Mouse (Mus musculus): ENCODE data around the gene Golga4.

Gene Golga4

DNA sequence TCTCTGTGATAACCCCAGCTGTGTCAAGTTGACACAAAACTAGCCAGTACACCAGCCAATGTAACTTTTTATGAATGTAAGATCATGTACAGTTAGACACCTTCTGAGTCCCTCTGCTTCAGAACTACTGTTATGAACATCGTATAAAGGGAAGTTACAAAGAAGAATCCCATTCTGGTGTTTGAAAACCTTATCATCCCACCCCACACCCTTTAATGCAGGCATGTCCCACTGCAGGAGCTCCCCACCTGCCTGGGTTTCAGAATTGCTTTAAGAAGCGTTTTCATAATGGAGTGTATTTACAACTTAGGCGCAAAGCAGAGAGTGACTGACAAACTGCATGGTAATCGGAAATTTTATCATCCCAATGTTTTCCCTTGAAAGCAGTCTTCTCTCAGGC, 14.9 kb upstream of the Golga4 start:
- no peak for DNase-seq

DNA sequence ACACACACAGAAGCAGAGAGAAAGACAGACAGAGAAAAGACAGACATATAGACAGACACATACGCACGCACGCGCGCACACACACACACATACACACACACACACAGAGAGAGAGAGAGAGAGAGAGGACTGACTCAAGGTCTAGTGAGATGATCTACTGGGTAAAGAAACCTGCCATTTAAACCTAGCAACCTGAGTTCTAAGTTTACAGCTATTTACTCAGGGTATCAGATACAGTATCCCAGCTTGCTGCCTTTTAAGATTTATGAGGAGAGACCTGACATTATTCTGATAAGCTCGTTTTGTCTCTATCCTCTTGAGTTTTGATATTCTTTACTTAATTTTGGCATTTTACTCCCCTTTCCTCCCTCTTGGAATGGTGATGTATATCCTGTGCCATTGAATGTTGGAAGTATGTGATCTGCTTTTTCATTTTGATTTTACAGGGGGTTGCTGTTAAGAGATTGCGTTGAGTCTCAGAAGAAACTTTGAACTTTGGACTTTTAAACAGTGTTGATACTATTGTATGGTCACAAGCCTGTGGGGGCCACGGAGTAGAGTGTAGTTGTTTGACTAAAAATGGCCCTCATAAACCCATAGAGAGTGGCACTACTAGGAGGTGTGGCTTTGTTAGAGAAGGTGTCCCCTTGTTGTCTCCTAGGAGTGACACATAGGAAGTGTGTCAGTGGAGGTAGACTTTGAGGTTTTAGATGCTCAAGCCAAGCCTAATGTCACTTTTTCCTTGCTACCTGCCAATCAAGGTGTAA, 13.0 kb upstream of the Golga4 start:
- no peak for DNase-seq

DNA sequence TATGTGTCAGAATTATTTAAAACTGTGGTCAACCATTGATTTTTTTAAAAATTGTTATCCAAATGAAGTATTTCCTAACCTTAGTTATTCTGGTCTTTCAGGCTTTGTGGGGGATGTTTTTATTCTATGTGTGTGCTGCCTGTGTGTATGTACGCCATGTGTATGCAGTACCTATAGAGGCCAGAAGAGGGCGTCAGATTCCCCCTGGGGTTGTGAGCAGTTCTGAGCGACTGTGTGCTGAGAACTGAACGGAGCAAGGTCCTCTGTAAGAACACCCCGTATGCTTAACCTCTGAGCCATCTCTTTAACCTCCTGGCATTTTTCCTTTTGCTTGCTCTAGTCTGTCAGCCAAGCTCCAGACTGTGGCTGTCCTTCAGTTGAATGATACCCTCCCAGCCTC, 12.0 kb upstream of the Golga4 start:
- no peak for DNase-seq

DNA sequence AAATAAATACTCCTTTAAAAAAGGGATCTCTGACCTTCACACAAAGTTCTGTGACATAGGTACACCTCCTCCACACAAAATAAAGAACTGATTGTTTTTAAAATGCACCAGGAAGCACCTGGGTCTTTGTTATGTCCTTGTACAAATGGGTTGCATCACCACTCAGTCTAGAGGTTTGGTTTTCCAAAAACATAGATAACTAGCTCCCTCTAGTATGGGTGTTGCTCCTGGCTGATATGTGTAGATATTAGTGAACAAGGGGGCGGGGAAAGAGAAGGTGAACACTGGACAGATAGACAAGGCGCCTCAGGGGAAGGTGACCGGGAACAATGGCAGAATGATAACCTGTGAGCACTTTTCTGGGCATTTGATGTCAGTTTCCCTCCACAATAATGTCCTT, 10.1 kb upstream of the Golga4 start:
- no peak for DNase-seq

DNA sequence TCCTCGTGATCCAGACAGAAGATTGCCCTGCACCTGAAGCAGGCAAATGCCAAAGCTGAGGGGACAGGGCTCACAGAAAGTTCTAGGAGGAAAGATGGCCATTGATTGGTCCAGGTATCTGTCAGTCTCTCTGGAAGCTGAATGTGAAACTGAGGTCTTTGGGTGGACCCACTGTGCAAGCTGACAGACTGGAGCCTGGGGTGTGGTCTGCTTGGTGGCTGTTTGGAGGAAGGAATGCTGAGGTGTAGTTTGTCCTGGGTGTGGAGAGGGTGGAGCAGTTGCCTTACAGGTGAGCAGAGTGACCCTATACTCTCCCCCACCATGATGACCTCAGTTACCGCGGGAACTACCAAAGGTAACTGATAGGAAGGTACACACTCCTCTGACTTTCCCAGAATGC, 9.1 kb upstream of the Golga4 start:
- no peak for DNase-seq

DNA sequence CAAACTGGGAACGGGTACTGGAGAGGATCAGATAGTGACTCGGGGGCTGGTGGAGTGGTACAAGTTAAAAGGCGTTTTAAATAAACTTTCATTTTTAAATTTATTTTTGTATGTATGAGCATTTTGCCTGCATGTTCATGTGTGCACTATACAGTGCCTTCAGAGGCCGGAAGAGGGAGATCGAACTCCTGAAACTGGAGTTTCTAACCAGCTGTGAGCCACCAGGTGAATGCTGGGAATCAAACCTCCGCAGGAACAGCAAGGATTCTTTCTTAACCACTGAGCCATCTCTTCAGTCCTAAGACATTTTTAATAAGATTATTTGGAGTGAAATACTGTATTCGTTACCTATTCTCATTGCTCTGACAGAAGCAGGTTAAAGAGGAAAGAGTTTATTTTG, 8.0 kb upstream of the Golga4 start:
- DNase-seq = no peak

DNA sequence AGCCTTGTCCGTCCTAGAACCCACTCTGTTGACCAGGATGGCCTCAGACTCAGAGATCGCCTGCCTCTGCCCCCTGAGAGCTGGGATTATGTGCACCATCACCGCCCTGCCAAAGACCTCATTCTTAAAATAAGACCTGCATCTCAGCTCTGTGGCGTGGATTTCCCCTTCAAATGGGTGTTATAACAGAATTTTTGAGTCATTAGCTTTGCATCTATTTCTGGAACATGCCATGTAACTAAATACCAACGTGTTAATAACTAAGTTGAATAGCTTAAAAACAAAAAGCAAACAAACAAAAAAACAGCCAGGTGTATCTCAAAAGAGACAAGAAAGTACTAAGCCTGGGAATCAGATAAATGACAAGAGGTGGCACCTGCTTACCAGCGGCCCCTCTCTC, 5.1 kb upstream of the Golga4 start:
- DNase-seq = no peak

DNA sequence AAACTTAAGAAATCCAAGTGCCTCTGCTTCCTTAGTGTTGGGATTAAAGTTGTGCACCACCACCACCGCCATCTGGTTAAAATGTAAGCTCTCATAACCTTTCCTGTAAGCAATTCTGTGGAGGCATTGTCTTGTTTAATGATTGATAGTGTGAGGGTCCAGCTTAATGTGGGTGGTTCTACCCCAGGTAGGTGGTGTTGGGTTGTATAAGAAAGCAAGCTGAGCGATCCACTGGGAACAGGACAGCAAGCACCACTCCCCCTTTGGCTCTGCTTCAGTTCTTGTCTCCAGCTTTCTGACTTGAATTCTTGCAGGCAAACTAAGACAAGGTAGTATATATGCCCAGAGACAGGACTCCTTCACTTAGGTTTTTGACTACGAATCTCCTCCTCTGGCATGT, 1.4 kb upstream of the Golga4 start:
- peak; percentile 54 for DNase-seq

DNA sequence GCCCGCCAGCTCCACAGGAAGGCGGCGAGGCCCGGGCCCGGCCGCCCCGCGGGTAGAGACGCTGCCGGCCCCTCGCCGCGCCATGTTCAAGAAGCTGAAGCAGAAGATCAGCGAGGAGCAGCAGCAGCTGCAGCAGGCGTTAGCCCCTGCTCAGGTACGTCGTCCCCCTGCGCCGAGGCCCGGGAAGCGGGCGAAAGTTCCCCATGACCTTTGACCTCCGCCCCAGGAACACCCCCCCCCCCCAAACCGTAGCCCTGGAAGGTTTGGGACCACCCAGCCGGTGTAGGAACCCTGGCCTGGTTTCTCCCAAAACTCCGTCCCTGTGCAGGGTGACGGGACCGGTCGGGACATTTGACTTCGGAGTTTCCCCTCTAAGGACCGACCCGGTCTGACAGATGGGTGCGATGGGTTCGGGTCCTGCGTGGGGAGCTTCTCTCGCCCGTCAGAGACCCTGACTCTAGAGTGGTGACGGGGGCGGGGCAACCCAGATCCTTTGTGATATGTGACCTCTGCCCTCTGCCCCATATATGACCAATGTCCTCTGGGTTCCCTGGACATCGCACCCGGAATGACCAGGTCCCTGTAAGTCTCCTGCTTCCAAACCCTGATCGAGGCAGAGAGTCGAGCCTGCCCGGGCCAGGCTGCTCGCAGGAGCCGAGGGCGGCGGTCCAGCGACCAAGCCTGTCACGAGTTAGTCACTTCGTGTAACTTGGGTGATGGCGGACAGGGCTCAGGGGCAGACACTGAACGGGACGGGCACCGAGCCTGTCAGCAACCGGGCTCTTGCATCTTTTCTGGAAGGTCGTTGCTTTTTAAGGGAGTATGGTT, 551 bp downstream of the Golga4 start:
- DNase-seq = peak; percentile 67

DNA sequence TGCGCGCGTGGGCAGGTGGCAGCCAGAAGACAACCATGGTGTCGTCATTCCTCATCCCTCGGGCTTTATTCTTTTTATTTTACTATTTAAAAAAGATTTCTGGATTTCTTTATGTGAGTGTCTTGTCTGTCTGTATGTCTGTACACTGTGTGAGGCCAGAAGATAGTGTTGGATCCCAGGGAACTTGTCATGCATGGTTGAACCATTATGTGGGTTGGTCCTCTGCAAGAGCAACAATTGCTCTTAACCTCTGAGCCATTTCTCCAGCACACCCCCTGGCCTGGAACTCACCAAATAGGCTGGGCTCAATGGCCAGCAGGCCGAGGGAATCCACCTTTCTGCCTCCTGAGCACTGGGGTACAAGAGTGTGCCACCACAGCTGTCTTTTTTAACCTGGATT, 1.5 kb downstream of the Golga4 start:
- peak; percentile 53 for DNase-seq

DNA sequence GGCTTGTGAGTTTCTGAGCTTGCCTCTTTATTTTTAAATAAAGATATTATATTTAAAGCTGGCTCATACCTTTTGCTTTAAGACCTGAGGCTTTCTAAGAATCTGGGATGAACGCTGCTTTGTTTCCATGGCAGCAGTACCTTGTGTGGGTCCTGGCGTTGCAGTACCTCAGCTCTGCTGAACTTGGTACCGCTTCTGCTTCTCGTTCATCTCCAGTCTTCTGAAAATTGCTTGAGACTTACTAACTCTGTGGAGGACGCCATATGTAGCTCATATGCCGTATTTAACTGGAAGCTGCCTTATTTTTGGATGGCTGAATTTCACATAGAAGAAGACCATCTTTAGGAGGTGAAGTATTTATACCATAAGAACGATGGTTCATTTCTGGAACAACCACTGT, 2.5 kb downstream of the Golga4 start:
- DNase-seq = no peak

DNA sequence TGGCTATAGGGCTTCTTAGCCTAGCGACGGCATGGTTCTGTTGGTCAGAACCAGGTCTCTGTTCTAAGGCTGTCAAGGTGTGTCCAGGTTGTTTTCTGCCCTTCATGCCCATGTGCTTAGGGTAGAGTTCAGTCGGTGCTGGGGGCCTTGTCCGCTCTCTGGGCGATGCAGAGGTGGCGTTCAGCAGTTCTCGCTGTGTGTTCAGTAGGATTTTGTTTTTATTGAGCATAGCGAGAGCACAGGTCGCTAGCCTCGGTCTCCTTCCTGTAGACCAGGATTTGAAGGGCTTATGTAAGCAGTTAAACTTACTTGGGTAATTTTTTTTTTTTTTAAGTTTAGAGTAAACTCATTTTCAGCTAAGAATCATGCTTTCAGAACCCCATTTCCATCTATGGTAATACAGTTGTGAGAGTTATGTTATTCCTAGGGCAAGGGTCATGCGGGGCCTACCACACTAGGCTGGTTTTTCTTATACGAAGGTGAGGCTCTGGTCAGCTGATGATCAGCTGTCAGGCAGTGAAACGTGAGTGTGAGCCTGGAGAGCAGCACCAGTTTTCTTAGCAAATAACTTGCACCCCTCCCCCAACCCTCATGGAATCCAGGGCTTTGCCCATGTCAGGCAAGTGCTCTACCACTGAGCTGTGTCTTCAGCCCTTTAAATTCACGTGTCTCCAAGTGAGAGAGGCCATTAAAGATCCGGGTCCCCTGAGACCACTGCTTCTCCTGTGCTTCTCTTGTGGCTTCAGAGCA, 5.0 kb downstream of the Golga4 start:
- peak; percentile 48 for DNase-seq

DNA sequence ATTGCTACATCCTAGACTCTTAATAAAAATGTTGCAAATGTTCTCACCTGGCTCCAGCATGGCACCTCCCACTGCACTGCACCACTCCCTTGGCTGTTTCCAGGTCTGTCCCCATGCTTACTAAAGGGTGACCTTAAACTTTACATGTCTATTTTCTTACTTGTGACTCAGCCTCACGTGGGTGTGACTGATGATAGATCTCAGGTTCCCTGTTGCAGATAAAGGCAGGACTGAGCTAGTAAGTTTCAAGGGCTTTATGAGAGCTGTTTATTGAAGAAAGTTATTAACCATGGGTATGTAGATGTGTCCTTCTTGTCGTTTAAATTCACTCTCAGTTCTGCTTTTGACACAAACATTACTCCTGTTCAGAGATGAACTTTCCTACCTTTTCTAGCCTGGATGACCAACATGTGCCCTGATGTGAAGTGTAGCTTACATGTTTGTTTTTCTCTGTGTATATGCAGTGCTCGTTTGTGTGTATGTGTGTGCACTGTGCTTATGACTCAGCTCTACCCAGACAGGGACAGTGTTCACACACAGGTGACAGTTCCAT, 6.7 kb downstream of the Golga4 start:
- DNase-seq = no peak

DNA sequence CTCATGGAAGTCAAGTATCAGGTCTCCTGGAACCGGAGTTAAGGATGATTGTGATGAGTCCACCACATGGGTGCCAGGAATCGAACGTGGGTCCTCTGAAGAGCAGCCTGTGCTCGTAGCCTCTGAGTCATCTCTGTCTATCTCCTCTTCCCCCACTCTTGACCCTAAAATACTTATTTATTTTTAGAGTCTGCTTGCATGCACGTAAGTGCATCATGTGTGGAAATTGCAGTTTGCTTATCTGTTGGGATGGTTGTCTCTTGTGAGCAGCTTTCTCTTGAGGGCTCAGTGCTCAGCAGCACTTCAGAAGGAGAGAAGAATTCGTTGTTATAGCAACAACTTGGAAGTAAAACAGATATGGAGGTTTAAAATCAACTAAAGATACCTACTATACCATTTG, 9.4 kb downstream of the Golga4 start:
- DNase-seq = no peak

DNA sequence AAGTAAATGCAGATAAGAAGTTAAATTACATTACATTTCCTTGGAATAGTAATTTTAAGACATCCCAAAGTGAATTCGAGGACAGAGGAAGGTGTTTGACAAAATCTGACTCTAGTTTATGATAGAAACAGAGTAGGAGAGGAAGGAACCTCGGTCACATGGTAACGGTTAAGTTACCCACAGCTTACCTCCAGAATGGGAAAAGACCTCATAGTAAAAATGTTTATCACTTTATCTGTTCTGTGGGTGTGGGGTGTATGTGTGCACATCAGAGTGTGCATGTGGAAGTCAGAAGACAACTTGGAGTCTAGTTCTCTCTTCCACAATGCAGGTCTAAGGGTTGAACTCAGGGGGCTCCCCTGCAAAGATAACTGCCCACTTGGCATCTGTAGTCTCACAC, 10.1 kb downstream of the Golga4 start:
- no peak for DNase-seq

DNA sequence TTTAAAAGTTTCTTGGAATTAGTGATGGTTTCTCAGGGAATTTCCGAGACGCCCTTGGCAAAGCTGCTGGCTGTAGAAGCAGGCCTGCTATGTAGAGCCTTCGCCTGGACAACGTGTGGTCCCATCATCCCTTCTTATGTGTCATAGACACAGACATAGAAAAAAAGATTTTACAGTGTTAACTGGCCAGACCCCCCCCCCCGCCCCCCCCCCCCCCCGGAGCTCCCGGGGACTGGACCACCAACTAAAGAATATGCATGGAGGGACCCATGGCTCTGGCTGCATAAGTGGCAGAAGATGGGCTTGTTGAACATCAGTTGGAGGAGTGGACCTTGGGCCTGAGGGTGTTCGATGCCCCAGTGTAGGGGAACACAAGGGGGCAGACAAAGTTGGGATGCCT, 11.6 kb downstream of the Golga4 start:
- DNase-seq = no peak

DNA sequence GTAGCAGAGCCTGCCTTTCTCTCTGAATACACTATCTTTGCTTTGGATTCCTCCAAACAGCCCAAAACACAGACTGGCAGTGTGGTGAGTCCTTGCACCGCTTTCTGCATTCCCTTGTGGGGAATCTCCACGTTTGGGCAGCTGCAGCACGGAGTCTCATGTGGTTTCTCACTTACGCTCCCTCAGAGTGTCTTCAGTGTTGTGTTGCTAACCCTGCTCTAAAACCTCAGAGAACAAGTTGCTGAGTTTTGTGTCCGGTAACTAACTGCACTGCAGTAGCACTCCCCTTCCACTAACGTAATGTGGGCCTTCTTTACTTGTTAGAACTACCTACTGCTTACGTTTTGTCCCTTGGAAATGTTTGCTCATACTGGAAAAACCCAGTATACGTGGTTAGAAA, 13.0 kb downstream of the Golga4 start:
- no peak for DNase-seq

DNA sequence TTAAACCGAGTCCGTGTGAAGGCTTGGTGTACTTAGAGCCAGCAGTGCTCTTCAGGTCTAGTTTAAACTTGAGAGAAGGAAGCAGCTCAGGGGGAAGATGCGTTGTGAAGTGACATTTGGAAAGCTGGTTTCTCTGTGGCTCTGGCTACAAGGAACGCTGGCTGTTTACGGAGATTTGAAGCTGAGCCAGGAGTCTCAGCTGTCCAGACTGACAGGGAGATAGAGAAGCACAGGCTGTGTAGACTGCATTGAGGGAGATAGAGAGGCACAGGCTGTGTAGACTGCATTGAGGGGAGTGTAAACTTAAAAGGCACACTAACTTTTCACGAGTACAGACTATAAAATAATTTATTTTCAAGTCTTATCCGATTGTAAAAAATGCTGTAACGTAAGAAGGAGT, 13.9 kb downstream of the Golga4 start:
- DNase-seq = no peak

DNA sequence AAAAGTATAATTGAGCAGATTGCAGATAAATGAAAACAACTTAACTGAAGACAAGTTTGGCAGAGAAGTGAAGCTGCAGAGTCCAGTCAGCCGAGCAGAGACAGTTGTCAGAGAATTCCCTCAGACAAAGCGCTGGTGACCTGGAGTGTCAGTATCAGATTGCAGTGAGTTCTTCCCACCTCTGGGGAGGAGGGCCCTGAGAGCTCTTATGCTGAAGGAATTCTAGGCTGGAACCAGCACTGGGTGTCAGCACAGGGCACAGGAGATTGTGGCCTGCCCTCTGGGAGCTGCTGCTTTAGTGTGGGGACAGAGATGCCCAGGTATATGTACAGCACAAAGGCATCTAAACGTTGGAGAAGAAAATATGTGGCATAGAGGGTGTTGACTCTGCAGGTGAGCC, 14.8 kb downstream of the Golga4 start:
- no peak for DNase-seq

DNA sequence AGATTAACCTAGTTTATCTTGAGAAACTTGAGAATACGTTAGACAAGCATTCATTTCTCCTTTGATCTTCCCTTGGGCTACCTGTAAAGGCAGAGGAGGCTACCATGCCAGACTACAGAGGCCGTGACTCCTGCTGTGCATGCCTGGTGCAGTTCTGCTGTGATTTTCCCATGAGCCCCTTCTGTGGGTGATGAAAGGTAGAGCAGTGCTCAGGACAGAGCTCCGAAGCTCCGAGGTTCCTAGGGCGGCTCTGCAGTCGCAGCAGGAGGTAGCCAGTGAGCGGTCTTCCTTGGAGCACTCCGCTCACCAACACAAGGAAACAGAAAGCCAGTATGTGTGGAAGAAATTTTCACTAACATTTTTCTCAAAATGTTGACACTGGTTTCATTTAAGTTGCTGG, 15.6 kb downstream of the Golga4 start:
- DNase-seq = no peak

DNA sequence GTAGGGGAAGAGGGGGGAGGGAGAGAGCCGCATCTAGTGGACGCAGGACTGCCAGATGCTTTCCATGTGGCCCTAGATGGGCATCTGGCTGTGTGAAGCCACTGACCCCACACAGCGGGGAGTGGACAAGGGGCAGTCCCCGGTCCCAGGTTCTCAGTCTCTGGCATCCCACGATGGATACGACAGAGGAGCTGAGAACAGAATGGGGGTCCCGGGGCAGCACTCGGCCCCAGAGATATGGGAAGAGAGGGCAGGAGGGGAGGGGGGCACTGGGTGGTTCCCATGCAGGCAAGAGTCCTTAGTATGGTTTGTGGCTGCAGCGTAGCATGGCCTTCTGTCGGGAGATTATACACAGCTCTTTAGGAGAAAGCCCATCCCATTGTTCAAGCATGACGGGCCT, 17.7 kb downstream of the Golga4 start:
- DNase-seq = no peak

DNA sequence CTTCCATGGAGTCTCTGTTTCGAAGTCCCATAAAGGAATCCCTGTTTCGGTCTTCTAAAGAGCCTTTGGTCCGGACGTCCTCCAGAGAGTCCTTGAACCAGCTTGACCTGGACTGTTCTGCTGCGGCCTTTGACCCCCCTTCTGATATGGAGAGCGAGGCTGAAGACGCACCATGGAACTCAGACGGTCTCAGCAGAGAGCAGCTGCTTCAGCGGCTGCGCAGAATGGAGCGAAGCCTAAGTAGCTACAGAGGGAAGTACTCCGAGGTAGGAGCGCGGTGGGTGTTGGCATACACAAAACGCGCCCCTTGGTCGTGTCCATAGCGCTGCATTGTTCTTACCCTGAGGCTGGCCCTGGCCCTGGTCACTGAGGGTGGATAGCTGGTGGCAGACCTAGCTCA, 21.0 kb downstream of the Golga4 start:
- no peak for DNase-seq

DNA sequence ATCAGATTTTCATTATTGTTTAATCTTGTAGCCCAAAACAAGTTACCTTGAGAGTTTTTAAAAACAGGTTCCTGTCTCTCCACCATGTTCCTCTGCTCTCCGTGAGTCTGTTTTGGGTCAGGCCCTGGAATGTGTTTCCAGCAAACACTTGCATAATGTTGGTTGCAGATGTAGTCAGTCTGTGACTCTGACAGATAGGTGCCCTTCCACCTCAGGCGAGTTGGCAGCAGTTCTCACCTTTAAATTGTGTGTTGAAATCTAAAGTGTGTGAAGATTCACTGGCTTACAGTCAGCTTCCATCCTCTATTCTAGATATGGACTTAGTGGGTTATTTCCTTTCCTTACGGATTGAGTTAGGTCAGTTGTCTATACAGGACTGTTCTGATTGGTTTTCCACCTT, 23.7 kb downstream of the Golga4 start:
- DNase-seq = no peak

DNA sequence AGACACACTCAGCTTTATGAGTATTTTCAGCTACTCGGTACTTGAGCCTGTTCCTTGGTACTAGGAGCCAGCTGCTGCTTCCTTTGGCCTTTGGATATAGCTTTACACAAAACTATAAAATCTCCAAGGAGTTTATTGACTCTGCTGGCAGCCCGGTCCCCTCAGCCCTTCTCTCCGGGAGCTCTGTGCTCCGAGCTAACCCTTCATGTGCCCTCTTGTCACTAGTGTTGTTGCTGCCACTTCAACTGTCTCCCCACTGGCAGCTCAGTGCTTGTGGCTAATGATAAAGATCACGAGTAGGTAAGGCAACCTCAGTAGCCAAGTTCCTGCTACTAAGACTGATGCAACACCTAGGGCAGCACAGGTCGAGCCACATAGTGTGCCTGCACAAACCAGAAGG, 24.6 kb downstream of the Golga4 start:
- no peak for DNase-seq

Data from kidney, adult 18-20 months (tissue).